Mouse (Mus musculus): ENCODE data around the gene Kcnh1.

GRCm38 (mm10) chr1:192293921-192294320, 103.3 kb downstream of the Kcnh1 start:
- TF ChIP-seq CTCF (IDR thresholded peaks at IDR 0.05; ENCODE audit: extremely low read depth, insufficient read depth, insufficient read length, insufficient replicate concordance) (no peak), POLR2A (IDR thresholded peaks at IDR 0.05; ENCODE audit: low read depth, low read length) (no peak)
